30 mouse cellular contexts compared by ENCODE assay signal in the genomic region with DNA sequence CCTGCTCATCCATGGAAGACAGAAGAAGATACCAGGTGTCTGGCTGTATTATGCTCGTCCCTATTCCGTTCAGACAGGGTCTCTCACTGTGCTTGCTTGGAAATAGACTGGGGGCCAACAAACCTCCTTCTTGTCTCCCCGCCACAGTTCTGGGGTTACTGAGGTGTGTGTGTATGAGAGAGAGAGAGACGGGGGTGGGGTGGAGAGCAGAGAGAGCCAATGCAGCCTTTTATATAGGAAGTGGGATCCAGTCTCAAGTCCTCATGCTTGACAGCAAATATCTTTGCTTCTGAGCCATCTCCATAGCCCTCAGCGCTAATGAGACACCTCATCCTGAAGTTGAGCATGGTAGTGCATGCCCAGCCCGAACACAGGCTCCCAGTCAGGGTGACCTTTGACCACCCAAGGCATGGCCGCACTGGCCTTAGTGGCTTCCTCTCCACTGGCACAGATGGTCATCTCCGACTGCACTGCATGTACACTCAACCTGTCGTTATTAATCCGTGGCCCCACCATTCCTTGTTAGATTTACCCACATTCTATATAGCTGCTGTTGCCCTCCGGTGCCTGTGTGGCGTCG. TPM values are rescaled to one million over a fixed set of nuclear protein-coding genes. Genes with fewer than 3 reads are reported as not detected.
DNase-seq lines count a peak whose midpoint lies in the region; ATAC-seq and TF ChIP-seq lines count a peak whose summit lies in the region.
"Had no signal": no experiment of that assay in that cellular context is flagged by ENCODE, and none has a peak within 500 bp of the region (broad histone marks: within the 10 kb centered on the region; RNA-seq: fewer than 3 reads in every experiment).

No protein-coding gene starts in this region.

- no peaks in the 10 kb centered on the region for H3K36me3 ChIP-seq in kidney, adult 2 months (ENCODE audit: control insufficient read depth, insufficient read depth, low read length)
- no peaks in the 10 kb centered on the region for H3K36me3 ChIP-seq in megakaryocyte, embryonic 14.5 days (replicated peaks; ENCODE audit: low read length)
- H3K36me3 ChIP-seq: embryonic facial prominence, embryonic 13.5 days; forebrain, embryonic 10.5 days; forebrain, embryonic 15.5 days; heart, embryonic 13.5 days; limb, embryonic 15.5 days; liver, embryonic 15.5 days; midbrain, embryonic 12.5 days had no signal

- H3K27ac ChIP-seq in kidney, adult 2 months (ENCODE audit: insufficient read depth, low read depth, low read length), result no peak overlapping the region
- H3K27ac ChIP-seq: embryonic facial prominence, embryonic 13.5 days; forebrain, embryonic 10.5 days; forebrain, embryonic 15.5 days; heart, embryonic 13.5 days; hindbrain, embryonic 14.5 days; layer of hippocampus, adult 2 months; left cerebral cortex, adult 2 months; limb, embryonic 15.5 days; liver, embryonic 15.5 days; midbrain, embryonic 12.5 days had no signal

- DNase-seq in cerebellum, adult 11 months, result peak; percentile 46
- DNase-seq in cerebellum, postnatal 25 days, result no peak
- DNase-seq in kidney, adult 2 months, result peak; percentile 75
- DNase-seq in kidney, adult 18-20 months, result no peak
- DNase-seq in left cerebral cortex, postnatal 10 days (ENCODE audit: extremely low spot score in 1 of 2, low spot score in 2 of 2), result no peak
- DNase-seq in ovary, postnatal 14 days (ENCODE audit: low spot score), result no peak
- DNase-seq: adrenal gland, postnatal 14 days; heart, postnatal 10 days; kidney, postnatal 14 days; left cerebral cortex, postnatal 4 days; lung, embryonic 14.5 days; lung, postnatal 14 days; retina, postnatal 1 day; right cerebral cortex, postnatal 14 days; thymus, postnatal 4 days had no signal

- 79% methylated on average over 13 of the region's 13 CpGs for WGBS in kidney, adult 2 months

- no peak for TF ChIP-seq CTCF in kidney, adult 2 months (conservative IDR thresholded peaks at IDR 0.05; ENCODE audit: insufficient read depth, insufficient read length, low read depth, low read length)

- no peak for ATAC-seq in megakaryocyte, adult 5-6 weeks (ENCODE audit: poor library complexity, severe bottlenecking)
- ATAC-seq: forebrain, embryonic 15.5 days; intestine, postnatal 0 days had no signal

- no peak for TF ChIP-seq POLR2A in kidney, adult 2 months (IDR thresholded peaks at IDR 0.05; ENCODE audit: low read depth, low read length)

- peaks cover 21% of the 10 kb centered on the region for H3K4me1 ChIP-seq in kidney, adult 2 months (ENCODE audit: control insufficient read depth, insufficient read depth, low read length)
- H3K4me1 ChIP-seq in megakaryocyte, embryonic 14.5 days, result peaks cover 68% of the 10 kb centered on the region

- H3K27me3 ChIP-seq in kidney, adult 2 months (replicated peaks; ENCODE audit: control insufficient read depth, insufficient read depth, low read length), result no peaks in the 10 kb centered on the region
- H3K27me3 ChIP-seq in megakaryocyte, embryonic 14.5 days (replicated peaks), result peaks cover 44% of the 10 kb centered on the region
- H3K27me3 ChIP-seq: embryonic facial prominence, embryonic 13.5 days; forebrain, embryonic 15.5 days; limb, embryonic 15.5 days had no signal

- no peak overlapping the region for H3K4me3 ChIP-seq in kidney, adult 2 months (ENCODE audit: insufficient read depth, low read depth, low read length)
- peak overlapping the region; percentile 20 for H3K4me3 ChIP-seq in megakaryocyte, embryonic 14.5 days (replicated peaks)
- H3K4me3 ChIP-seq: embryonic facial prominence, embryonic 13.5 days; forebrain, embryonic 10.5 days; forebrain, embryonic 15.5 days; heart, embryonic 13.5 days; layer of hippocampus, adult 2 months; left cerebral cortex, adult 2 months; limb, embryonic 15.5 days; liver, embryonic 15.5 days; midbrain, embryonic 12.5 days had no signal

- H3K9me3 ChIP-seq in megakaryocyte, embryonic 14.5 days, result peaks cover 5% of the 10 kb centered on the region; the same call in 1 of the 2 replicates
- H3K9me3 ChIP-seq: embryonic facial prominence, embryonic 13.5 days; forebrain, embryonic 10.5 days; forebrain, embryonic 15.5 days; heart, embryonic 13.5 days; limb, embryonic 15.5 days; liver, embryonic 15.5 days; midbrain, embryonic 12.5 days had no signal

- intact Hi-C loops in left cerebral cortex, postnatal 10 days (cut with DNase I), result loop anchor here (5.0 kb wide), 1 partner anchor 40 kb away; no protein-coding TSS in a partner anchor

RNA-seq across cellular contexts. Expression of gene Ttyh2, which starts 7.2 kb away (rescaled TPM):
- polyA plus RNA-seq in kidney, adult 2 months (2012; rRNA removed), result 34.4 and 40.6 TPM in 2 replicates
- 2.7 and 5.8 TPM in 2 replicates for polyA plus RNA-seq in megakaryocyte, embryonic 14.5 days (2012; ENCODE audit: insufficient read depth, low replicate concordance)
- 0.27 and 0.40 TPM in 2 replicates for total RNA-seq in megakaryocyte, adult 5-6 weeks (2015)
- 0.73 and 0.88 TPM in 2 replicates for total RNA-seq in megakaryocyte, adult 5-6 weeks (2017)
- 10 to 100 TPM; 21.7 TPM for total RNA-seq in left cerebral cortex, postnatal 10 days (2021)

RNA-seq across cellular contexts. Expression of gene Rpl38, which starts 14.1 kb away (rescaled TPM):
- 432 and 738 TPM in 2 replicates for polyA plus RNA-seq in kidney, adult 2 months (2012; rRNA removed)
- polyA plus RNA-seq in megakaryocyte, embryonic 14.5 days (2012; ENCODE audit: insufficient read depth, low replicate concordance), result 64.8 and 417 TPM in 2 replicates
- total RNA-seq in megakaryocyte, adult 5-6 weeks (2015), result 716 and 867 TPM in 2 replicates
- 2,870 and 3,242 TPM in 2 replicates for total RNA-seq in megakaryocyte, adult 5-6 weeks (2017)
- total RNA-seq in left cerebral cortex, postnatal 10 days (2021), result 100 to 1,000 TPM; 902 to 927 TPM

RNA-seq across cellular contexts. Expression of gene Dnaic2, which starts 44.8 kb away (rescaled TPM):
- polyA plus RNA-seq in kidney, adult 2 months (2012; rRNA removed), result 0.47 and 0.72 TPM in 2 replicates
- polyA plus RNA-seq in megakaryocyte, embryonic 14.5 days (2012; ENCODE audit: insufficient read depth, low replicate concordance), result 7.0 TPM in 1 of 2 replicates, not detected in the other
- not detected in 2 replicates for total RNA-seq in megakaryocyte, adult 5-6 weeks (2015)
- total RNA-seq in megakaryocyte, adult 5-6 weeks (2017), result not detected in 2 replicates
- total RNA-seq in left cerebral cortex, postnatal 10 days (2021), result 1 to 10 TPM in 1 of 2 experiments, under 1 TPM in 1; 0.59 to 1.0 TPM
- total RNA-seq: hematopoietic stem cell, adult 5-6 weeks; megakaryocyte progenitor cell, adult 5-6 weeks had no signal

Comparison
In these comparisons a context has a peak if more than half of its experiments do, and no peak if none do; other contexts are left out.
1. DNase-seq: peak in cerebellum, adult 11 months (single experiment) and kidney, adult 2 months (single experiment); none in cerebellum, postnatal 25 days (0 of 2), kidney, adult 18-20 months (single experiment), left cerebral cortex, postnatal 10 days (0 of 2) and ovary, postnatal 14 days (single experiment).
2. RNA of gene Ttyh2, which starts 7.2 kb away (total RNA-seq): 21.7 TPM in left cerebral cortex, postnatal 10 days; 0.27 to 0.88 TPM in megakaryocyte, adult 5-6 weeks; every median in the first group is over 10 times any median in the second.